Mouse (Mus musculus) heart, postnatal 10 days (tissue): ENCODE measurements around the gene Paip2b. TPM values are rescaled to one million over a fixed set of nuclear protein-coding genes. Genes with fewer than 3 reads are reported as not detected.

Experiments
- total RNA-seq, 2 experiments: library from RNA; stranded (reverse); gene quantifications; 2 replicates each; pipeline ENCODE4 v1.2.3; 2021

The Paip2b gene
- total RNA-seq, 2 experiments from 2014 or later = 19.4 to 20.2 TPM

Other genes with a start within 250 kb of the Paip2b start
- gene Clec4f, start 175.6 kb downstream of the Paip2b start, total RNA-seq = not detected
- under 1 TPM; 0.67 to 0.84 TPM for gene Cd207, start 153.9 kb downstream of the Paip2b start, total RNA-seq
- gene Vax2, start 120.5 kb downstream of the Paip2b start, total RNA-seq = not detected
- gene Atp6v1b1, start 88.8 kb downstream of the Paip2b start, total RNA-seq = not detected
- gene Ankrd53, start 69.1 kb downstream of the Paip2b start, total RNA-seq = not detected
- 10 to 100 TPM; 68.8 to 83.4 TPM for gene Tex261, start 55.9 kb downstream of the Paip2b start, total RNA-seq
- gene Nagk, start 36.8 kb downstream of the Paip2b start, total RNA-seq = 10 to 100 TPM; 27.4 to 33.0 TPM
- gene Zfp638, start 35.4 kb upstream of the Paip2b start, total RNA-seq = 10 to 100 TPM; 66.0 to 73.7 TPM
- 100 to 1,000 TPM; 117 to 135 TPM for gene Dysf, start 176.8 kb upstream of the Paip2b start, total RNA-seq